Mouse (Mus musculus) urinary bladder, postnatal 4 days (tissue): ENCODE results near the gene Gys2.

Experiments
- DNase-seq, 2 experiments: peaks; one replicate each; pipeline ENCODE4 v3.0.0; 2021 to 2022; ENCODE audit warnings: low spot score in 2 of 2

Gene Gys2

DNA sequence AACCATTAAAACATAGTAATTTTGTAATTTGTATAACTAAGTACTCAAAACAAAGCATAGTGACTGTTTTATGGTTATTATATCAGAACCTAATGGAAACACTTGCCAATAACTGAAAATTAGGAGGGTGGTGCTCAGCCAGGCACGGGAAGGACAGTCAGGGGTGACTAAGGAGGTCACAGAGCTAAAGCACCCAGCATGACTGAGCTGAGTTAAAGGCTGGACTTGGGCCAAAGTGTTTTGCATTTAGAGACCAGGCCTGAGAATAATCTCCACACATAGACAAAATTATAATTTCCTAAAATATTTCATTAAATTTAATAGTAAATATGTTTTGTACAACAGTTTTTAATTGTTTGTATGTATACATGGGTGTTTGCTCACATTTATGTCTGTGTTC, 95.8 kb downstream of the Gys2 start:
- DNase-seq = no peak
